Mouse (Mus musculus): ENCODE data around the gene Zfp423. TPM values are rescaled to one million over a fixed set of nuclear protein-coding genes. Genes with fewer than 3 reads are reported as not detected.
"Not testable (repeated sequence)": the region's sequence is repeated elsewhere in the genome, so short reads cannot be mapped to it uniquely, and the experiment has no call there.

Zfp423 gene
- total RNA-seq, 2 experiments from 2014 or later, result 15.7 to 15.9 TPM

DNA sequence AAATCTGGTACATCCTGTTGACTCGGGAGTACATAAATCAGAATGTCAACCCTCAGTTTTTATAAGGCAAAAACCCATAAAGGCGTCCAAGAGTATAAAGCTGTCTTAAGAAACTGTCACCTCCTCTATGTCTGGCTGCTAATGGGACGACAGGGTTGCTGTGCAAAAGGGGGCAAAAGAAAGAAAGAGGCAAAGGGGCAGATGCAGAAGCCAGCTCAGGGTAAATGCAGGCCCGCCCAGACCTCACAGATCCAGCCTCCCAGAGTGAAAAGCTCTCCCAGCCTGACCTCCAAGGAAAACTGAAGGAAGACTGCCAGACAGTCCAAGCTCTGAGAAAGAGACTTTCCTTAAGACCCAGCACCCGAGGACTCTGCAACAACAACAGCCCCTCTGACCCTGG is 97.7 kb downstream of the Zfp423 start:
- intact Hi-C loops (cut with DNase I; ENCODE audit: low total_unique reads), result no loop called here

DNA sequence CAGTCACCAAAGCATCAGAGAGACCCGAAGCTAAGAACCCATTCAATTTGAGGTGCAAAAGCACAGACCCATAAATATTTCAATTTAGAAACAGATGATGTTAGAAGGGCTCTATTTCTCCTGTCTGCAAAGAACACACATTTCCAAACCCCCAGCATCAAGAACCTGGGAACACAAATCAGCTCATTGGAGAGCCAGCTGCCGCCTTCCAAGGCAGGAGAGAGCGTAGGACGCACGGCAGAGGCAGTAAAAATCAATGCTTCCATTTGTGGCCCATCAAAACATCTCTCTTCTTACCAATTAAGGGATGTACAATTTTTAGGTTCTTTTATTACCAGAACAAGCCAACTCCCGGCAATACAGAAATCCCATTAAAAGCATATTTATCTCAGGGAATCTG is 98.5 kb downstream of the Zfp423 start:
- no peak for DNase-seq
- intact Hi-C loops (cut with DNase I; ENCODE audit: low total_unique reads), result no loop called here

More for the DNA sequence above, 97.7 kb downstream of the Zfp423 start:
- no peak for DNase-seq

DNA sequence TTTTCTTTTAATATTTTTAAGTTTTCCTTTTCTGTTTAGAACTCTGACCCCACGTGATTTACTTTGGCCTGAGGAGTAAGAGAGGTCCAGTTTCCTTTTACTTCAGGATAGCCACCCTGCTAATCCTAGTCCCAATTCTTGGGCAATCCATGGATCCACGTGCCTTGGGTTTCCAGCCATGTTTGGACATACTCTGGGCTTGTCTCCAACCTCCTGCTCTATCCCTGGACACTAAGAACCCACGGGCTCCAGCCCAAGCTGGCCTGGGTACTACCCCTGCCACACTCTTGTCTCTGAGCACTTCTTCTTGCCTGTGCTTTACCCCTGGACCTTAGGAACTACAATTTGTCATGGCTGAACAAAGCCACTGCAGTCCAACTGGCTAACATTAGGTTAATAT is 107.5 kb downstream of the Zfp423 start:
- DNase-seq, result peak; percentile 39
- intact Hi-C loops (cut with DNase I; ENCODE audit: low total_unique reads), result no loop called here

DNA sequence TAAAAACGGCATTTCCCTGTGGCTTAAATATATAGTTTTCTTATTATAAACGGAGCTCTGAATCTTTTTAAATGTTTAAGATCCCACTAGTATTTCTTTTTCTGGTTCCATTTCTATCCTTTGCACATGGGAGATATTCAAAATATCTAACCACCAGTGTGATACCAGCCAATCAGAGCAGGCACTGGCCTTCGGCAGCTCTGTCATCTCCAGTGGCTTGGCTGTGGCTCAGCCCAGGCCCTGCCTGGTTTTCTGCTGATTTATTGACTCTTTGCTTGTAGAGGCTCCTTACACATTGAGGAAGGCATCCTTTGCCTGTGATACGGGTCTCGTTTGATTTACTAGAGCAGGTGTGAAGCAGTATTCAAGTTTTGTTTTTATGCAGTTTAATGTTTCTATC is 108.0 kb downstream of the Zfp423 start:
- intact Hi-C loops (cut with DNase I; ENCODE audit: low total_unique reads), result no loop called here
- DNase-seq, result no peak

GRCm38 (mm10) chr8:87848836-87849235 is 110.6 kb downstream of the Zfp423 start:
- intact Hi-C loops (cut with DNase I; ENCODE audit: low total_unique reads), result no loop called here
- DNase-seq, result no peak

GRCm38 (mm10) chr8:87847796-87848195 is 111.6 kb downstream of the Zfp423 start:
- peak; percentile 20 for DNase-seq
- intact Hi-C loops (cut with DNase I; ENCODE audit: low total_unique reads), result no loop called here

- intact Hi-C loops (cut with DNase I; ENCODE audit: low total_unique reads); DNase-seq: not testable (repeated sequence)
Observed at GRCm38 (mm10) chr8:87842096-87842495, 117.3 kb downstream of the Zfp423 start.

DNA sequence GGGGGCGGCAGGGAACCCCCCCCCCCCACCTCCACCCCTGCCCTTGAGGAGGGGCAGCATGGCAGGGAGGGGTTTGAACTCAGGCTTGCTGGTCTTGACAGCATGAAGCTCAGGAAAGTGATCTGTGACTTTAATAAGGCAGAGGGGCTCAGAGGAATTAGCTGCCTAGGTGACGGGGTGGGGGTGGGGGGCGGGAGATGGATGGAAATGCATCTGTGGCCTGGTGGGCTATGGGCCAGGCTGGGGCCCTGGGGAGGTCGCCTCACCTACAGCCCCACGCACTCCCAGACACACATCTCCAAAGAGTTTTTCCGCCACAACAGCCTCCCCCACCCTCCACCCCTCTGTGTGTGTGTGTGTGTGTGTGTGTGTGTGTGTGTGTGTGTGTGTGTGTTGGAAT is 122.1 kb downstream of the Zfp423 start:
- intact Hi-C loops (cut with DNase I; ENCODE audit: low total_unique reads), result no loop called here
- DNase-seq, result no peak

GRCm38 (mm10) chr8:87836866-87837265 is 122.5 kb downstream of the Zfp423 start:
- intact Hi-C loops (cut with DNase I; ENCODE audit: low total_unique reads), result no loop called here
- DNase-seq, result peak; percentile 81

GRCm38 (mm10) chr8:87835924-87836323 is 123.5 kb downstream of the Zfp423 start:
- no peak for DNase-seq
- intact Hi-C loops (cut with DNase I; ENCODE audit: low total_unique reads), result no loop called here

GRCm38 (mm10) chr8:87835411-87835821 is 124.0 kb downstream of the Zfp423 start:
- no peak for DNase-seq
- intact Hi-C loops (cut with DNase I; ENCODE audit: low total_unique reads), result no loop called here

- intact Hi-C loops (cut with DNase I; ENCODE audit: low total_unique reads), result no loop called here
- DNase-seq, result no peak
Observed at GRCm38 (mm10) chr8:87834656-87835055, 124.7 kb downstream of the Zfp423 start.

DNA sequence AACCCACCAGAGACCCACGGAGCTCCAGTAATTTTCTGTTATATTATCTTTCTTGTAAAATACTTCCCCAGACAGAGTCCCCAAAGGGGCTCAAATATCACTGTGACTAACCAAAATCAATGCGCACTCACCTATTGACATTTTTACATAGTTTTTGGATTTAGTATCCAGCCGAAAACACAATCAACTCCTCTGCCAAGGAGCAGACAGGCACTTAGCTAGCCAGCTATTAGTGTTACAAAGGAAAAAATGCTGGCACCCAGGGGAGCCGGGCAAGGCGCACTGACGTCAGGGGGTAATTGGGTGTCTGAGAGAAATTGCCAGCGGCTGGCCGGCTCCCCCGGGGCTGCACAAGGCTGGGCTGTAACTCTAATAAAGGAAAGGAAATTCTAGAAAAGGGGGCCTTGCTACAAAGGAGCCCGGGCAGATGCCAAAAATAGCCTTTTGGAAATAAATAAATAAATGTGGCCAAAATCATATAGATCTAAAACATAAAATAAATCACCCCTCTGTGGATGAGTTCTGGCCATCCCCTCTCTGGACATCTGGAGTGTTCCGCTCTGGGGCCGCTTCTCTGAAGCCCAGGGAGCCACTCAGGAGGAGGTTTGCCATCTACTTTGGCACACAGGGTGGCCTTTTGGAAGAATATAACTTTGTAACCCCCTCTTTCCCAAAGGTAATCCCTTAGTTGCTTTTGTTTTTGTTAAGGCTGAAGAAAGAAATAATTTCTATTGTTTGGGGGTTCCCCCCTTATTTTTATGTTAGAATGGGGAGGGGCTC is 125.4 kb downstream of the Zfp423 start:
- no peak for DNase-seq
- intact Hi-C loops (cut with DNase I; ENCODE audit: low total_unique reads), result no loop called here

DNA sequence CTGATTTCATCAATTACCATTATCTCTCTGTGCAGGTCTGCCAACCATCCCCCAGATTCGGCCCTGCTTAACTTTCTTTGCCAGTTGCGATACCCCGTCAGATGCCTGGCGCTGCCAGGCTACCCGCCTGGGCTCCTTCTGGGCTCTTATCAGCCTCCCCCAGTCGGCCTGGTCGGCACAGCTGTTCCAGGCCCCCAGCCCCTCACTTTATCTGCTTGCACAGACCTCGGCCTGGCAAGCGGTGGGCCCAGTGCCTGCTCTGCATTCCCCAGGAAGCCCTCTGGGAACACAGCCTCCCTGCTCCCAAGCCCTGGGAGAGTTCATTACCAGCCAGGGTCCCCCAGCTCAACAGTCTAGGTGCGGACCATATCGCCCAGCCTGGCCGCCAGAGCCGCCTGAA is 126.1 kb downstream of the Zfp423 start:
- intact Hi-C loops (cut with DNase I; ENCODE audit: low total_unique reads), result no loop called here
- no peak for DNase-seq

DNA sequence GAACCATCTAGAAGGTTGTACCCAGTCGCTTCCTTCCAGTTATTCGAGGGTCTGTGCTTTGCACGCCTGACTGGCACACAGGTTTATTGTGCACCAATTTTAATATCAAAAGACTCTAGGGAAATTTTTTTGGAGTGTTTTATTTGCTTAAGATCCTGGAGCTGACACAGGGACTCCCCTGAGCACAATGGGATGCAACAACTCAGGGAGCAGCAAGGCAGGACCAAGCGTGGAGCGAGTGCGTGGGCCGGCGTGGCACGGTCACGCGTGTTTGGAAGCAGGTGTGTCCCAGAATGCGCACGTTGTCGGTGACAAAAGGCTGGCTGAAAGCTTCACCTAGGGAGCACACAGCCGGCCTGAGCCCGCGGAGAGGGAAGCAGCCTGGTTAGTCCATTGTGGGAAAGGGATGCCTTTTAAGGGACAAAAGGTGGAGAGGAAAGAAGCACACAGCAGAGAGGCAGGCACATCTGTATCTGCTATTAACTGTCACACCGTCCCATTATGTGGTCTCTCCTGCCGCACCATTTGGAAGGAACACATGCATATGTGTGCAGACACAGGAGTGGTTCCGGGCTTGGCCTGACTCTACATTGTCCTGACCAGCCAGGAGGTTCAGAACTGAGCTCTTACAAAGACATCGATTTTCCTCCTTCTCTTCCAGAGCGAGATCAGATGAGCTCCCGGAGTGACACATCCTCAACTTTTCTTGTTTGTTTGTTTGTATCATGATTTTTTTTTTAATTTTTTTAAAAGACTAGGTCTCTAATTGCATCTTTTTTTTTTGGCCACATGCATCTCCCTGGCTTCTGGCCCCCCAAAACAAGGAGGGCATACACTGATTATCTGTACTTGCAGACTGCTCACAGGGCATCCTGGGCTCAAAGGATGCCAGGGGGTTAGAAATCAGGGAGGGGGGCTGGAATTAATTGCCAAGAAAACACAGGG is 126.7 kb downstream of the Zfp423 start:
- intact Hi-C loops (cut with DNase I; ENCODE audit: low total_unique reads), result no loop called here
- DNase-seq, result no peak

GRCm38 (mm10) chr8:87831567-87831966 is 127.8 kb downstream of the Zfp423 start:
- intact Hi-C loops (cut with DNase I; ENCODE audit: low total_unique reads), result no loop called here
- DNase-seq, result no peak

DNA sequence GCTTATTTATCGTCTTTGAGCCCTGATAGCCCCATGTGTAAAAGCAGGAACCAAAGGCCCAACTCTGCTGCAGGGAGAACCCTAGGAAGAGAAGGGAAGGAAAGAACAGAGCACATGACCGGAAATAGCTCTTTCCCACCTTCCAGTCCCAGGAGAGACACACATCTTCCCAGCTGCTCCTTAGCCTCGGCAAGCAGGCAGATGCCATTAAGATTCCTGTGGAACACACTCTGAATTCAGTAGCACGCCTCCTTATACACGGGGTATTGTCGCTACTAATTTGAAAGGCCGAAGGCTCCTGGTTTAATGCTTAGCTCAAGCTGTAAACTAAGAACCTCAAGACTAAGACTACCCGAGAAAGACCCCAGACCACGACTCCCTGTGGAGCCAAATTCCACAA is 128.3 kb downstream of the Zfp423 start:
- no peak for DNase-seq
- intact Hi-C loops (cut with DNase I; ENCODE audit: low total_unique reads), result no loop called here

DNA sequence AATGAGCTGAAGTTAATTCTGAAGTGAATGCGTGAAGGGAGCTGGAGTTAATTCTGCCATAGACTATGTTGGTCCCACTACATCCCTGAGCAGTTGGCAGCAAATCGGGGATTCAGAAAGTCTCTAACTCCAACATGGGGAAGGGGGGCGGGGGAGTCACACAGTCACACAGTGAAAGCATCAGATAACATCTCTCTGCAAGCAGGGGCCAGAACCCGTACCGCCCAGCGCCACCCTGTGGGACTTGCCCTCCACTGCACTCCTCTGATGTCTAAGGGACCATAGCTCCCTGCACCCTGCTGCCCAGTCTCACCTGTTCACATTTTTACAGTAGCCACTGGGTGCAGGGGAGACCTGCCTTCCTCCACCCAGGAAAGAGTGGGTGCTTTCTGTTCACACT is 129.2 kb downstream of the Zfp423 start:
- intact Hi-C loops (cut with DNase I; ENCODE audit: low total_unique reads), result no loop called here
- DNase-seq, result peak; percentile 37

DNA sequence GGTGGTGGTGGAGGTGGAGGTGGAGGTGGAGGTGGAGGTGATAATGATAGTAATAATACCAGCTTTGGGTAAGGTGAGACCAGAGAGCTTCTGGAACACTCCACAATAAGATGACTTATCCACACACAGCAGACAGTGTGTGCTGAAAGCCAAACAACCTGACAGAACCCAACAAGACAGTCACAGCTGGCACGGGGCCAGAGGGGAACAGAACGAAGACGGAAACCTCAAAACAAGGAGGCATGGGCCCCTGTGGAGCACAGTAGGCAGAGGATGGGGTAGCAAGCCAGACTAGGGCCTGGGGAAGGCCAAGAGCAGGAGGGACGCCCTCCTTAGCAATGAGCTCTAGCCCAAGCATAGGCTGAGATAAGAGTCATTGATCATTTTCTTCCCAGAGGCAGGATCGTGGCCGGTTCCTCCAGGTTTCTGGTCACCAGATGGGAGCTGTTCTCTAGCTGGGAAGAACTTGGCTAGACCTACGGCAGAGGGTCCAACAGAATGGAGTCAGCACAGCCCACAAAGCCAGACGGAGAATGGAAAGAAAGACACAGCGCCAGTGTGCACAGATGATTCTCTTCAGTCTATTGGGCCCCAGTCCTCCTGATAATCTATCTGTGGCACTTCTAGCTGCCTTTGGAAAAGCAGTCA is 133.3 kb downstream of the Zfp423 start:
- intact Hi-C loops (cut with DNase I; ENCODE audit: low total_unique reads), result no loop called here
- no peak for DNase-seq

- intact Hi-C loops (cut with DNase I; ENCODE audit: low total_unique reads), result no loop called here
- DNase-seq, result no peak
Observed at GRCm38 (mm10) chr8:87823172-87823571, 136.2 kb downstream of the Zfp423 start.

Data from gastrocnemius, postnatal 14 days (tissue).